Mouse (Mus musculus) bone marrow macrophage, adult 2 months (primary cell): ENCODE measurements around the gene Eml2.

Experiments used
- CTCF ChIP-seq: IDR thresholded peaks from 2 replicates; pipeline ENCODE4 v1.5.1; 2012; ENCODE audit warnings: low read depth, mild to moderate bottlenecking, low read length, moderate library complexity
- POLR2A ChIP-seq: IDR thresholded peaks from 2 replicates; pipeline ENCODE4 v1.6.1; 2012; ENCODE audit warnings: mild to moderate bottlenecking, low read depth, low read length, borderline replicate concordance

- TF ChIP-seq CTCF (no peak), POLR2A (no peak)
These were observed 8.5 kb downstream of the Eml2 start for GRCm38 (mm10) chr7:19184758-19185157.
